Mouse (Mus musculus) E14TG2a.4 (cell line): ENCODE measurements at regions not wholly inside any gene's neighbourhood (a gene's known extent, or its start where the extent isn't known, plus 50 kb on each side); places are given as distances from the start of the nearest gene placed in this dataset.

Experiments used
- CTCF ChIP-seq: conservative IDR thresholded peaks from 2 replicates; pipeline ENCODE4 v1.5.1; 2014; ENCODE audit warnings: low read length
- NANOG ChIP-seq: IDR thresholded peaks from 2 replicates; pipeline ENCODE4 v1.6.1; 2014; ENCODE audit warnings: borderline replicate concordance, low read length, mixed read lengths

DNA sequence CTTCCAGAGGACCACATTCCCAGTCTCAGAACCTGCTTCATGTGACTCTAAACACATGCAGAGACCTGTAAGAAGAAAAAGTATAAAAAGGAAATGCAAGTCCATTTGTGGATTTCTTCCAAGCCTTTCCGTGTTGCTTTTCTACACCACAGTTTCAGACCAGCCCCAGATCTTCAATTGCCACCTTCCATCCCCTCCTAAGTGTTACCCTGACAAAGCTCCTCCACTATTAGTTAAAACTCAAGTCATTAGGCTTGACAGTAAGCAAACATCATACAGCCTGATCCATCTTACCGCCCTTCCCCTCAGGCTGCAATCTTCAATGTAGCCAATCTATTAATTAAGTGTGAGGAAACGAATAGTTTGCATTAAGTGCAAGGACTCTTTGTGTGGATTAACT, 1016.1 kb downstream of the Ttll7 start:
- TF ChIP-seq CTCF (no peak), NANOG (no peak)
